Mouse (Mus musculus): ENCODE measurements around the gene Trmu.
"Not testable (repeated sequence)": the region's sequence is repeated elsewhere in the genome, so short reads cannot be mapped to it uniquely, and the experiment has no call there.

DNA sequence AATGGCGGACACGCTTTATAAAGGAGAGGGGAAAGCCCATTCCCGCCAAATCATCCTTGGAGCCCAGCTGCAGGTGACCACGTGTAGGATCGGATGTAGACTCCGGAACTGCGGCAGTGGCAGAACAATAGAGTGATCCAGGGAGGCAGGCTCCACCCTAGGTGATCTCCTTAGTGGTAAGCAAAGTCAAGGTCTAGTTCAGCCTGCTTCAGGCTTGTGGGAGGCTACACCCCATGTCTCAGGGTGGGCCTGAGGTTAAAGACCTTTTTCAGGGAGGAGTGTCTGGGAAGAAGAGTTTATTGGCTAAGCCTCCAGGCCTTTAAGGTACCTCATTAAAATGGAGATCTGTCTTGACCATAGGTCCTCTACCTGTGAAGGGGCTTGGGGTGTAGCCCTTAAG, 13.2 kb upstream of the Trmu start:
- TF ChIP-seq CTCF (IDR thresholded peaks at IDR 0.05; ENCODE audit: low read depth, low read length); POLR2A (IDR thresholded peaks at IDR 0.05; ENCODE audit: borderline replicate concordance, low read depth, low read length): not testable (repeated sequence)

Data from bone marrow macrophage, adult 2 months (primary cell).